Mouse (Mus musculus): ENCODE measurements around the gene Rhbg.

The Rhbg gene

DNA sequence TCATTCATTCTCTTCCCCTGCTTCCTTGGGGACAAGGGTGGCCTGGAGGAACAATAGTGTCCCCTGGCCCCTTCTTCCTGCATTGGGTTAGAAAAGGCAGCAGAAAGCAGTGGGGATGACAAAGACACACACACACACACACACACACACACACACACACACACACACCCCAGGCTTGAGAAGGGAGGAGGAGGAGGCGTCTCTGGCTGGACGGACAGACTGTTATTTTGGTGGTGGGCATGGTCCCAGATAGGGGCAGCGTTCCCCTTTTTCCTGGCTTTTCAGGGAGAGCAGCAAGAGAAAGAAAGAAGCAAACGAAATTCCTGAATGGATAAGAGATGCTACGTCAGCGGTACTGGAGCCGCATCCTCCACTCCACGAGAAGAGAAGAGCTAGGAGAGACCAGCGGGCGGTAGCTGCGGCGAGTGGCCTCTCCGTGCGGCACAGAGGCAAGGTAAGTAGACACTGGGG is 47.6 kb downstream of the Rhbg start:
- no peak for DNase-seq

DNA sequence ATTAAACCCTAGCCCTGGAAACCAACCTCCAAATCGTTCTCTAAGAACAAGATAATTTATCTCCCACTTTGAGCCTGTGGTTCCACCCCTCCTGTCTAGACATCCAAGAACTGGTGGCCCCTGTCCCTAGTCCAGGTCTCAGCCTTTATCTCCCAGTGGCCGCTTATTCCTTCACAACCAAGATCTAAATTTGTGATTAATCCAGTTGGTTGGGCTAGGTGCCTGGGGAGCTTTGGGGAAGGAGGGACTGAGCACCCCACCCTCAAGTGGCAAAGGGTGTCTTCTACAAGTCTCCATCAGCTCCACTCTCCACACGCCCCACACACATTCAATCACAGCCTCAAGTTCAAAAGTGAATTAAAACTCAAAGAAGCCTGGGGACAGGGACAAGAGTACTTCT is 48.0 kb downstream of the Rhbg start:
- DNase-seq, result no peak

DNA sequence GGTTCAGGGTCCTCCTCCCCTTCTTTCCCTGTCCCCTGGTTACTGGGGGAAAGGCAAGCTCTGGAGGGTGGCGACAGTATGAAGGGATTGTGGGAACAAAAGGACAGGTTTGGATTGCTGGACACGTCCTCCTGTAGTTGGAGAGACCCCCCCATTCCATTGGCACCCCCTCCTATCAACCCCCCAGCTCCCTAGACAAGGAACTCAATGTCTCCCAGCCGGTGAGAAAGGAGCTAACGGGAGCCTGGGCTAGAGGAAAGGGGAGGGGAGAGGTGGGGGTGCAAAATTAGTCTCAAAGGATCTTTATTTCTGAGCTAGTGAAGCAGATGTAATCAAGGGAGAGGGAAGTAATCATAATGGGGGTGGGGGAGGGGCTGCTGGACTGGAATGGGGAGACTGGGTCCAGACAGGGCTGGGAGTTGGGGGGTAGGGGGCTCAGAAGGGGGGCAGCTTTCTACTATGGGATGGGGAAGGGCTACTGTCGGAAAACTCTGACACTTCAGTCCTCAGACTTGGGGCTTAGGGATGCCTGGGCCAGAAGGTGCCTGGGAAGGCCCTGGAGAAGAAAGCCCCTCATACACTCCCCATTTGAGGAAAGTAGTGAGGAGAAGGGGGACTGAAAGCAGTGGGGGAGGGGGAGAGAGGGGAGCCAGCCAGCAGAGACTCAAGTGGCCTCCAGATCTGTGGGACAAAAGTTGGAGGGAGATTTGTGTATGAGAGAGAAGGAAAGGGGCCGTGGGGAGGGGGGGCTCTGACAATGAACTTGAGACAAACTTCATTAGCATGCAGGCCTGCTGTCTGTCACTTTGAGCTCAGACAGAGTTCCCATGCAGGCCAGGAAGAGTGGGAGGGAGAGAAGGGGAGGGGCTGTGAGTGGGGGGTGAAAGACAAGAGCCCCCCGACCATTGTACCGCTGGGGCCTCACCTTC is 48.7 kb downstream of the Rhbg start:
- peak; percentile 69 for DNase-seq

DNA sequence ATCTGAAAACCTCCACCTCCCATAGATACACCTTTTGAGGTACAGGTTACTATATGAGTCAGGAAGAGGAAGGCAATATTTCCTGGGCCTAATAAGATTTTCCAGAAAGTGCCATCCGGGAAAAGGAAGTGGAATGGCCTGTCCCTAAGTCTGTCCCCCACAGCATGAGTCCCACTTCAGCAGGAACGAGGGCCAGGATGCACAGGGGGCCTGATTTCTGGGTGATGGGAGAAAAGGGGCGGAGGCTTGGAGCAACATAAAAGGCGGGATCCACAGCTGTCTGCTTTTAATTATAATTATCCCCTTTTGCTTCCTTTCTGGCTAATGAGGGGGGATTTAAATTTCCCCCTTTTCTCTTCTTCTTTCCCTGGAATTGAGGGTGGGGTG is 49.3 kb downstream of the Rhbg start:
- no peak for DNase-seq

DNA sequence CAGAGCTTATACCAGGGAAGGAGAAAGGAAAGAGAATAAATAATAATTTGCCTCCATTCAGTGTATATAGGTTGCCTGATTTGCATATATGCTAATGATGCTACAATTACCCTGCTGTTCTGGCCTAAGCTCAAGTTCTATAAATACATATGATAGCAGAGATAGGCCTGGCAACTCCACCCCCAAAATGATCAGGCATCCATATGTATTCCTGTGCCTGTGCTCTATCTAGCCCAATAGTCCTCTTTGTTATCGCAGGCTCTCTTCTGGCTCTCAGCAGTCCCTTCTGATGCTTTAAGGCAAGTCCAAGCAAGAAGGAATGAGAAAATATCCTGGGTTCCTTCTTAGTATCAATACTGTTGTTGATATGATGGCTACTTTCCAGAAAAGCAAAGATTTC is 49.8 kb downstream of the Rhbg start:
- no peak for DNase-seq

DNA sequence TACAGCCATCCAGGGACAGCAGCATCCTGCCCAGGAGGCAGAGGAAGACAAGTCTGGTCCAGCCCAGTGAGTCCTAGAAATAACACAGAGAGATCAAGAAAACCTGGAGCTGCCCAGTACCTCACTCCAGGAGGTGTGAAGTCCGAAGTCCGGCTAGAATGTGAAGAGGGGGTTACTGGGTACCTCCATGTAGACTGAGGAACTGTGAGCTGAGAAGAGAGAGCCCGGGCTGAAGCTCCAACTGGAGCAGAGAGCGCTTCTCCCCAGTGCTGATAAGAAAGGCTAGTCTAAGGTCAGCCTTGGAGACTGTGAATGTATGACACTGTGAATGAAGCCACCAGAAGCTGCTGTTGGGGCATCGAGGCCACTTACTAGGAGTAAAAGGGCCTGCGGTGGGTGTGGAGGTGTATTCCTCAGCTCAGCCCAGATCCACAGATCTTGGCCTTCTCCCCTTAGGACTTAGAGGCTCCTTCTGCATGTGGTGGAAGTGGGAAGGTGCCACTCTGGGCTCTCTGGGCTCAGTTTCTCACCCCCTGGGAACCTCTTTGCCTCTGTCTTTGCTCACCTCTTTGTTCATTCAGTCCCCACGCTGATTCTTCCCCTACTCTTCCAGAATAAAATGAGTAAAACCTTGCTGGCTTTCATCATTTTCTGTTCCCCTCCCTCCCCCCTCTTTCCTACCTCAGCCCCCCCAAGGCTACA is 50.4 kb downstream of the Rhbg start:
- DNase-seq, result no peak

DNA sequence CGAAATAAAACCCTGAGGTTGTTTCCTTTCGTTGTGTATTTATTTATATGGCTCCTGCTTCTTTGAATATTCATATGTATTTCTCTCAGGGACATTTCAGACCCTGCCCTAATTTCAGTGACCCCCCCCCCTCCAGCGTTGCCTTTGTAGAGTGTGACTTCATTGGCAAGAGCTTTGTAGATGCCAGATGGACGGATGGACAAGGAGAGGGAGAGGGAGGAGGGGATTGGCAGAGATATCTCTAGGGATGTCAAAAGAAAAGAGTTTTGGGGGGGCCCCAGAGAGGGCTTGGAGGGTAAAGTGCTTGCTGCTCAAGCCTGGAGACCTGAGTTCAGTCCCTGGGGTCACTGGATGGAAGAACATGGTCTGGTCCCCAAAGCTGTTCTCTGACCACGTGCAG is 51.1 kb downstream of the Rhbg start:
- DNase-seq, result no peak

DNA sequence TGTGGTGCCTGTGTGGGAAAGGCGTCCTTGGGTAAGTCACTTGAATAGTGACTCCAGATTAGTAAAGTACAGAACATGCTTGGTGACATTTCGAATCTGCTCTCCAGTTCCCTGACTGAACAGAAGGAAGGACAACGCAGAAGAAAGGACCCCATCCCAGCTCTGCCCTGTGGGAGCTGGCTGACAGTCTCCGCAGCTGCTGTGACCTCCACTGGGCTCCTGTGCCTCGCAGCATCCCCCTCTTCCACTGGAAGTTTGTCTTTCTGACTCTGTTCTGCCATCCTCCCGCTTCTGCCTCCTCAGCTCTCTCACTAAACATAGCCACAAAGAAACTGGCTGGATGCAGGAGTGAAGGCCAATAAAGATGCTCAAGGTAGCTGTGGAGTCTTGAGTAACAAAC is 51.5 kb downstream of the Rhbg start:
- DNase-seq, result no peak

DNA sequence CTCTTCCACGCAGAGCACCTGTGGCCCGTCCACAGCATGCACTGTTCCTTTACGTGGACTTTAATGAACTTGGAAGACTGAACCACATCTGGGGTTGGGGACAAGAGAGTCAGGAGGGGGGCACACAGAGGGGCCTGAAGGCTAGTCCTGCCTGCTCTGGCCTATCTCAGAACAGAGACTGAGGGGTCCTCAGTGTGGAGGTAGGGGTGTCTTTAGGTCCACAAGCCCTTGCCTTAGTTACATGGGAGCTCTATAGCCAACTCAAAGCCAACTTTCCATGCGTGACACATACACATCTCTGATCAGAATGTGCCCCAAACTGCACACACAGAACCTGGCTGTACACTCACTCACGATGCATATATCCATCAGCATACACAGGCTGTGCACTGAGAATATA is 52.9 kb downstream of the Rhbg start:
- DNase-seq, result no peak

DNA sequence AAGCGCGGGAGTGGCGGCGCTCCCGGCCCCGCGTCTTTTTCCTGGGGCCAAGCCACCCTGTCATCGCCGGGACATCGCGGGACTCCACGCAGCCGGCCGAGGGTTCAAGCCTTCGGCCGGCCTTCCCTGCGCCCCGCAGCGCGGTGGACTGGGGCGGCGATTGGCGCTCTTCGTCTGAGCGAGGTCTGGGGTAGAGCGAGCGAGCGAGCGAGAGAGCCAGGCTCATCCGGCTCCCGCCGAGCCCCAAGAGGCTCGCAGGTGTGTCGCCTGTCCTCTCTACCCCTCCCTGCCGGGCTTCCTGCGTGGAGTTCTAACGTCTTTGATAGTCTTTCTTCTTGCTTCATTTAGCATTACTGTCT is 53.6 kb downstream of the Rhbg start:
- DNase-seq, result no peak

DNA sequence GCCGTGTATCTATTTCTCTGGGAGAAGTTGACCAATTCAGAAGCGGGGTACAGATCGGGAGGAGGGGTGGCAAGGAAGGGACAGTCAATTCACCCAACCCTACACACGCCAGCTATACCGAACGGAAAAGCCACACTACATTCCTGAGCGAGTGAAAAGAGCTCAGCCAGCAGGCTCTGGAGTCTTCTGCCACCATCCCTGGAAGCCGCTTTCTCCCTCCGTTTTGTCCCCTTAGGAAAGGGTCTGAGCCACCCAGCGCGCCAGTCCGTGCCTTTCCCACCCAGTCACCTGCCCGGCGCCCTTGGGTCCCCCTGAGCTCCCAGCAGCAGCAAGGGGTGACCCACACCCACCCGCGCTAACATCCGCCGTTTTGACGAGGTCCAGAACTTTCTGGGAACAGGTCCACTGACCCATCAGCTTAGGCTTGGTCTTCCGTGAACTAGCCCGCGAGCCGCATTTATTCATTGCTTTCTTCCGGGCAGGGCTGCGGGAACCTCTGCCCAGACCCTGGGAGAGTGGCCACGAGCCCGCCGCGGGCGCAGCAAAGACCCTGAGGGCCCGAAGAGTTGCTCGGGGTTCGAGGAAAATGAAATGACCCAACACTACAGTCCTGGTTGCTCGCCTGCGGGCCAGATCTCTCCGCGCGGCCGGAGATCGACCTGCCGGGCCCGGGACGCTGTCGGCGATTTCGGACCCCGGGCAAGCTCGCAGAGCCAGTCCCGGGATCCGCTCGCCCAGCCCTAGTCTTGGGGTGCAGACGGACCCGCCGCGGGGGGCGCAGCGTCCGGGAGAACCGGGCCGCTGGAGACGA is 54.1 kb downstream of the Rhbg start:
- no peak for DNase-seq

DNA sequence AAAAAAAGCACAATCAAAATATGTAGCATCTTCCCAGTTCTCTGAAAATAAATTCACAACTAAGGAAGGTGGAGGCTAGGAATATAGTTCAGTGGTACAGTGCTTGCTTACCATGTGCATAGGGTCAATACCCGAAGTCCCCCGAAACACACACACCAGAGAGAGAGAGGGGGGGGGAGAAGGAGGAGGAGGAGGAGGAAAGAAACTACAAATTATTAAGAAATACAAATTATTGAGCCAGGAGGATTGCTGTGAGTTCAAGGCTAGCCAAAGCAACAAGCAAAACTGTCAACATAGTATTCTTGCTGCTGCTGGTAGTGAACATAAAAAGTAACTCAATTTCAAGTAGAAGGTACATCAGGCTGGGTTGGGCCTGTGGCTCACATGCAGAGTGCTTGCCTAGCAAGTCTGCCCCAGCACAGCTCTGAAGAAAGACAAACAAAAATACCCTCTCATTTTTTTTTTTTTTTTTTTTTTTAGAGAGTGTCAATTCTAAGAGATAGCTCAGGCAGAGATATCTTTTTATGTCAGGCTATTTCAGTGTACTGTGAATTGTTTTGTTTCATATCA is 54.9 kb downstream of the Rhbg start:
- no peak for DNase-seq

DNA sequence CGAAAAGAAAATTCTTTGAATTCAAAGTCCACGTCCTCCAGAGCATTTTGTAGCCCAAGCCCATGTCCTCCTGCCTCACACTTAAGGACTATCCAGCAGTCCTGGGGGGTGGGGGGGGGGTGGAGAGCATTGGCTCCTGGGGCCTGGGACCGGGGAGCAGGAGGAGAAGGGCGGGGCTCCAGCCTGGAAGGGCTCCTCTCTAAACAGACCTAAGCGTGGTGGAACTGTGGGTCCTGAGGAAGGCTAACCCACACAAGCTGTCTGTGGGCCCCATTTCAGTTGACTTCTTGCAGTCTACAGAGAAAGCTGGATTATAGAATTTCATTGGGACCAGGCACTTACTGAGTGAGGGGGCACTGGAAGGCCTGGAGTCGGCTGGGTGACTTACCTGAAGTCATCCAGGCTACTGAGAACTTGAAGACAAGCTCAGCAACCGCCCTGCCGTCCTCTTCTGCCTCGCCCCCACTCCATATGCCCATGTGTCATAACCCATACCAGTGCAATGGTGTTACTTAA is 55.9 kb downstream of the Rhbg start:
- DNase-seq, result no peak

DNA sequence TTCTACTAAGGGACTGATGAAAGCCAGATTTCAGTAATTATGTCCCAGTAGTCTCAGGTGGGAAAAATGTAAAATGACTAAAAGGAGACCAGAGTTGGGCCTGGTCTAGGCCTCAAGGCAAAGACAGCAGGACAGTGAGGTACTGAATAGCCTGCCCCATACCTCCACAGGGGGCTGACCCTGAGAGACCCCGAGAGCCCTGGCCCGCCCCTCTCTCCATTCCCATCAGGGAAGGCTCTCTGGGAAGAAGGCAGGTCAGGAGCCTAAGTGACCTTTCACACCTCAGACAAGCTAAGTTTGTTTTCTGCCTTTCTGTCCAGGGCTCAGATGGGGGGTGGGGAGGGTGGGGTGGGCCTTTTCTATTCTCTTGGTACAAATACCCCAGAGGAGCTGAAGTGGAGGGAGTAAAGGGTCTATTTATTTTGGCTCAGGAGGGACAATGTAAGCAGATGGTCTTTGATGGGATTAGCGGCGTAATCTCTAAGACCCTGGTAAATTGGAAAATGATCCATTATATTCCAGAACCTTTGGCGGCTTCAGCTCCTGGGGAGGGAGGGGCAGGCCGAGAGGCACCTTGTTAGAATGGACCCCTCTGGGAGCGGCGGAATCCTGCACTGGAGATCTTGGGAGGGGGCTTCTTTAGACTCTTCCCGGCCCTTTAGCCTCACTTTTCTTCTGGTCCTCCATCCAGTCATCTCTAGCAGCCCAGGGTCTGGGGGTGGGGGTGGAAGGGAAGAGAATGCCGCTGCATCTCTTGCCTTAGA is 56.6 kb downstream of the Rhbg start:
- no peak for DNase-seq

Data from embryo, embryonic 11 days (tissue).